Mouse (Mus musculus) megakaryocyte-erythroid progenitor cell, adult 5-6 weeks (primary cell): ENCODE results near the gene A1cf. TPM values are rescaled to one million over a fixed set of nuclear protein-coding genes. Genes with fewer than 3 reads are reported as not detected.

Experiments used
- ATAC-seq: replicated peaks from 2 replicates; pipeline ENCODE4 v1.8.0; 2016; ENCODE audit warnings: mild to moderate bottlenecking, inconsistent platforms; ENCODE audit not compliant: severe bottlenecking, poor library complexity, low FRiP score, low TSS enrichment
- total RNA-seq, 2 experiments: library from RNA; stranded (forward) in 1 of 2; stranded (reverse) in 1 of 2; fragments of 200-1000, 215-1000 nt in 1 of 2; fragments of >200 nt in 1 of 2; fragmentation: Nextera tagmentation in 1 of 2; gene quantifications; 2 replicates each; pipeline ENCODE4 v1.2.3; 2014 to 2017

The A1cf gene
- total RNA-seq, 2 experiments from 2014 or later, result not detected

DNA sequence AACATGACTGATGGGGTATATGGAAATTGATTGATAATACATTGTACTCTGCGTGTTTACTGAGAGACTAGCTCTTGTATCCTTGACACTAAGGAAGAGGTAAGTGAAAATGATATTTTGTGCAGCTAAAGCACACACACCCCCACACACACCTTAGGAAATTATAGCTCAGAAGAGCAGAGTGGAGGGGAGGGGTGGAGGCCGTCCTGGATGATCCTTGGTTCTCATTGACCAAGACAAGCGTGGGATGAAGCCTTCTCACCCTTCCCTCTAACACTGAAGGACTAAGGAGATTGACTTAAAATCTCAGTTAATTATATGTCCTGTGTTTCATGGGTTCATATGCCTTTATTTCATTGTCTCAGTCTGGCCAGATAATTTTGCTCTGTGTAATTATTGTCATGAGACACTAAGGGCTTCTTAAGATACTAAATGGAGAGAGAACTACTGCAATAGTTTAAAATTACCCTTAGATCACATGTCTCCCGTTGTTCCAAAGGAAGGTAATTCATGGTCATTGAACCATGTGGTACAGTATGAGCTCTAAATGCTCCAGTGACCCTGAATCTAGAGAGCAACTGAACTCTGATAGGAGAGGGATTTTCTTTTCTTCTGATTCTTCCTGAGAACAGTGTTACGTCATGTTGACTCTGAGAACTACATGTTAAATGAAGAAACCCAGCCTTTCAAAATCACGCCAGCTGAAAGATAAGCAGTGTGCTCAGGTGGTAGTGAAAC is 55.2 kb downstream of the A1cf start:
- no peak for ATAC-seq

GRCm38 (mm10) chr19:31950793-31951489 is 82.4 kb downstream of the A1cf start:
- ATAC-seq, result no peak

DNA sequence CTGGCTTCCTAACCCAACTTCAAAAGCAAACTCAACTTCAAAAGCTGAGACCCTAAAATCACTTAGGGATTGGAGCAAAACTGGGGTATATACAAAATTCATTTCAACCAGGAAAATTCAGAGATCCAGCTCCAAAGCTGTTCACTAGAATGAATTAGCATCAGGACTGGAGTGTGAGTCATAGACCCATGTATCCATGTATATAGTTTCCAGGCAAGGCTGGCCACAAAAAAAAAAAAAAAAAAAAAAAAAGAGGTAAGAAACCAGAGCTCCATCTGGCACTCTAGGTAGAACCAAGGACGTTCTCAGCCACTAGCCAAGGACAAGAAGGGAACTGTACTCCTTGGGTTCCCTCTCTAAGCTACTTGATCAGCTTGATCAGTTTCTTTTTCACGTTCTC is 85.2 kb downstream of the A1cf start:
- ATAC-seq, result no peak

DNA sequence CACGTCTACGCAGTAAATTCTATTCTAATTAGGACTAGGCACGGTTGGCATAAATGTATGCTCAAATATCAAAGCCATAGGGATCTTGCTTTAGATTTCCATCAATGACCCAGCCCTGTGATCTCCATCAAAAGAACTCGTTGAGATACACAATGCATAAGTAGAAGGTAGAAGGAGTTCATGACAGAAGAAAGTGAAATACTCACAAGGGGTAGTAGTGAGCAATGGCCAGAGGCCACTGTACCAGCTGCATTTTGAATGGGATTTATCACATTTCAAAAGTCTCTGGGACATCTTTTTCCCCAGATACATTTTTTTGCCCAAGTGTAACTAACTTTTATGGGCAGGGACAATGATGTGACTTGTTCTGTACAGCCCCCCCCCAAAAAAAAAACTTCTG is 85.7 kb downstream of the A1cf start:
- no peak for ATAC-seq

DNA sequence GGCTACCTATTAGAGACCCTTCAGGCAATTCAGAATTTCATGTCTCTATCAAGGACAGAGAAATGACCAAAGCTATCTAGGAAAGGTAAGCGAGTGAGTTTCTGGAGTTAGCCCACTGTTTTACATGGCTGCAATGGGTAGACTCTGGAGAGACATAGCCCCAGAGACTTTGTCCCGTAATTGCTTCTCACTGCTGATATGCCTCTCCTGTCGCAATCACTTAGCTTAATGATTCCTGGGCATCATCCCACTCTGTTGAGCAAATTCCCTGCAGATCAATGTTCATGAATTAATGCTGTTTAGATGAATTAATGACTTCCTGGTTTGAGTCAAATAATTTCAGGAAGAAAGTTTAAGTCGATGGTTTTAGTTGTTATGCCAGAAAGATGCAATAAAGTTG is 86.1 kb downstream of the A1cf start:
- ATAC-seq, result no peak

DNA sequence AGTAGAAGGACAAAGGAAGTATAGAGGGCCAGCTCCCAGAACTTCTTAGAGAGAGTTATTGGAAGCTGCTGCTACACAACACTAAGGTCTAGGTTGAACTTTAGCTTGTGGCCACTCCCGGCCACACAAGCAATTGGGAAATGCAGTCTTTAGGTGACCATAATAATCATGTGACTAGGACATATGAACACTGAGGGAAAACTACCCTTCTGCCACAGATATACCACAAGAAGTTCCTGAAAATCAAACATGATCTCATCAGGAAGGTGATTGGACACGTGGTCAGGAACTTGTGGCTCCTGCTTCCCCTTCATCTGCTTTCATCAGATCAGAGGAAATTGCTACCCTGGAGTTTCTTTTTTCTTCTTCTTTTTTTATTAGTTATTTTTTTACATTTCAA is 87.8 kb downstream of the A1cf start:
- no peak for ATAC-seq

GRCm38 (mm10) chr19:31960434-31960833 is 91.9 kb downstream of the A1cf start:
- ATAC-seq, result no peak

DNA sequence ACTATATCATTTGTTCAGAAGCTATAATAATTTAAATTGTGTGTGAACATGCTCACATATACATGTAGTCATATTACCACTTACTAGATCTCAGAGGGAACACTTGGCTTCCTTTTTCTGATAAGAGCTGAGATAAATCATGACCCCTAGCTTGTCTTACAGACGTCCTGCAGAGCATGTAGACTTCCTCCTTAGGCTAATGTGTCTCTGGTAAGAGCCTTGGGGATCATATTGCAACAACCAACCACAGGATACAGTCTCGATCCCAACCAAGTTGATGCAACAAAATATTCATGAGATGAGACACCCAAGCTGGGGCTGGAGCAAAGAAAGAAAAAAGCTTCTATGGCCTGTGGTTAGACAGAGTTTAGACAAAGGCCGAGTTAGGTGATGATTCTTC is 94.6 kb downstream of the A1cf start:
- no peak for ATAC-seq

DNA sequence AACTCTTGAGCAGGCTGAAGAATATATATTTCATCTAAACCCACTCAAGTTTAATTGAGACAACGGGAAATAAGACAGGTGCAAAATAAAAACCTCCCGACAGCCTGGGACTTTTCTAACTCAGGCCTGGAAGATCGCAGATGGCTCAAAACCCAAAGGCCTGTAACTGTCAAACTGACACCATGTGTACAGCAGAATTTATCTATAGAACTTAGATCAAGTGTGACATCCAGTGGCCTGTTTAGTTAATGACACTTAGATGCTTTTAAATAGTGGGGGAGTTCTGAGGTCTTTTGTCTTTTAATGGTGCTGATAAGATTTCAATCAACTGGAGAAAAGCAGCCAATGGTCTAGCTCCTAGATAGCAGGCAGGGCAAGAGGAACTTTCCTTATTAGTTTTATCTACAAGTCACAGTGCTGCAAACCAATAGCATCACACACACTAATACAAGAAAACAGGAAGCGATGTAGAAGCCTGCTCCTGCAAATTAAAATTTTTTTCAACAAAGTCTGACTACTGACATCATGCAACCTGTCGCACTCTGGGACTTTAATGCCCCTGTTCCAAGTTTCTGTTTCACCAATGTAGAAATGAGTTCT is 99.5 kb downstream of the A1cf start:
- peak; percentile 79 for ATAC-seq

GRCm38 (mm10) chr19:31971405-31971804 is 102.8 kb downstream of the A1cf start:
- no peak for ATAC-seq

- ATAC-seq, result peak; percentile 91
Measured at GRCm38 (mm10) chr19:31971998-31972397, 103.4 kb downstream of the A1cf start.

- no peak for ATAC-seq
Measured at GRCm38 (mm10) chr19:31975882-31976281, 107.3 kb downstream of the A1cf start.

DNA sequence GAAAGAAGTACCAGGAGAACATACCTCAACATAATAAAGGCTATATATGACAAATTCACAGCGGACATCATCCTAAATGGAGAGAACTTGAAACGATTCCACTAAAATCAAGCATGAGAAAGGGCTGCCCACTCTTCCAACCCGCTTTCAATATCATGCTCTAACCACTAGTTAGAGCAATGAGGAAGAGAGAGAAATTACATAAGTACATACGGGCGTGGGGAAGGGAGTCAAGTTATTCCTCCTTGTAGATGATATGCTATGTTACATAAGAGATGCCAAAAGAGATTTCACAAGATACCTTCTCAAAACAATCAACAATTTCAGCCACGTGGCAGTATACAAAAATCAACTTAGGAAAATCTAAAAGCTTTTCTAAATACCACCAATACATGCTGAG is 122.5 kb downstream of the A1cf start:
- no peak for ATAC-seq

- ATAC-seq, result no peak
Measured at GRCm38 (mm10) chr19:31996916-31997315, 128.4 kb downstream of the A1cf start.

Other genes starting within 250 kb of the A1cf start
- gene Prkg1, start 103.7 kb upstream of the A1cf start, total RNA-seq (2014; fragmentation: Nextera tagmentation), result 1.8 and 4.1 TPM in 2 replicates
- 0.47 and 8.5 TPM in 2 replicates for gene Prkg1, start 103.7 kb upstream of the A1cf start, total RNA-seq (2017)
- 2.1 and 6.4 TPM in 2 replicates for gene Asah2, start 239.4 kb downstream of the A1cf start, total RNA-seq (2014; fragmentation: Nextera tagmentation)
- gene Asah2, start 239.4 kb downstream of the A1cf start, total RNA-seq (2017), result 1.7 and 4.7 TPM in 2 replicates